Mouse (Mus musculus) right cerebral cortex, adult 2 months (tissue): ENCODE results near the gene Chrna7.

Source experiments
- DNase-seq, 2 experiments: peaks; one replicate each; pipeline ENCODE4 v3.0.0; 2021 to 2022; ENCODE audit warnings: low spot score in 2 of 2

Gene Chrna7

DNA sequence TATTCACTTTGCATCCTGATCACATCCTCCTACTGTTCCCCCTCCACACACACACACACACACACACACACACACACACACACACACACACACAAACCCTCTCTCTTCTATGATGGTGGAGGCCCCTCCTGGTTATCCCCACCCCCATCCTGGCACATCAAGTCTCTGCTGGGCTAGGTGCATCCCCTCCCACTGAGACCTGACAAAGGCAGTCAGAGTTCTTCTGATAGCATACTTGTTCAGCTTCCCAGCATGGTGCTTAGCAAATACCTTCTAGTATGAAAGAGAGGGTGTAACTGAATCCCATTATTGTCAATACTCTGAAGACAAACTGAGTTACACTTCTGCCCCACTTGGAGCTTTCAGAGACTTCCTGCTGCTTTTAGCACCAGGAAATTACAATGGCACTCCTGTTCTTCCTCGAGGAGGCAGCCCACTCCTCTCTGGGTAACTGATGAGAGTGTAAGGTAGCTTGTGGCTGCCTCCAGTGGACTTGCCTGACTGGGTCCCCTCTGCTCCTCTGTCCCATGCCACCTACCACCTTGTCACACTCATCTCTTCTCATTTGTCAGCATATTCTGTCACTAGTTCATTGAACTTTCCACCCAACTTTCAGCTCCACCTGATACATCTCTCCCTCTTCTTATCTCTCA lies 127.9 kb downstream of the Chrna7 start:
- no peak for DNase-seq

DNA sequence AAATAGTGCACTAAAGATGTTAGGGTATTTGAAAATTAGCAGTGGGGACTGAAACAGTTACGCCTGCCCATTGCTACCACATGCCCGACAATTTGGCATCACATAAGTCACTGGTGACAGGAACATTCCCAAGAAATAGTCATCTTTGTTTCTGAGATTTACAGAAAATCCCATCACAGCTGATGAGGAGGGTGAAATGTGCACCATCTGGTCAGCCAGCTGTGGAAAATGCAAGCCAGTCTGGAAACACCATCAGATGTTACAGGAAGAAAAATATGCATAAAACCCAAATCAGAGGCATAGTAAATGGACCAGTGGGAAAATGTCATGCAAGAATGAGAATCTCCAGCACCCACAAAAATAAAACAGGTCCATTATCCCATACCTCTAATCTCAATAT lies 151.4 kb downstream of the Chrna7 start:
- peak; percentile 4 to 6 for DNase-seq
